Mouse (Mus musculus) spleen, adult 2 months (tissue): ENCODE measurements around the gene Hnrnpr.

Source experiments
- CTCF ChIP-seq: fragments of 200-500 bp; IDR thresholded peaks from 2 replicates; pipeline ENCODE4 v1.5.1; 2011; ENCODE audit warnings: mild to moderate bottlenecking, inconsistent platforms; ENCODE audit not compliant: insufficient read depth, insufficient read length, insufficient replicate concordance; ENCODE audit errors: extremely low read depth
- POLR2A ChIP-seq: fragments of 200-500 bp; IDR thresholded peaks from 2 replicates; pipeline ENCODE4 v1.6.1; 2011; ENCODE audit warnings: low read depth, low read length, inconsistent platforms

- no peak for TF ChIP-seq POLR2A
- no peak for TF ChIP-seq CTCF
Measured at GRCm38 (mm10) chr4:136320016-136320415, 9.3 kb downstream of the Hnrnpr start.
